Mouse (Mus musculus) C3H10T1/2 (cell line): ENCODE measurements around the gene Zfp963. TPM values are rescaled to one million over a fixed set of nuclear protein-coding genes. Genes with fewer than 3 reads are reported as not detected.

ENCODE experiments used
- polyA plus RNA-seq, 2 experiments: library from polyadenylated mRNA; unstranded; fragments of >200 nt; fragmentation: generic; extraction: Trizol; gene quantifications; one replicate each; pipeline ENCODE4 v1.2.1; 2012; ENCODE audit warnings: missing spikeins in 2 of 2

Zfp963 gene
- 1 to 10 TPM in 1 of 2 experiments, under 1 TPM in 1; 0.02 to 1.9 TPM for polyA plus RNA-seq

GRCm38 (mm10) chr8:69749544-69750454 is at the start of gene Zfp963:
Gene Zfp963, minus strand, starts transcription at chr8:69749970.

GRCm38 (mm10) chr8:69790773-69791367 is 41.1 kb upstream of the Zfp963 start, which contains the start of the genes Atp13a1 and Zfp866:
Gene Atp13a1, plus strand, starts transcription at chr8:69791163.
Gene Zfp866, minus strand, starts transcription at chr8:69791178.

GRCm38 (mm10) chr8:69774503-69775148 is 24.9 kb upstream of the Zfp963 start, which contains the start of gene Gm20422:
Gene Gm20422, minus strand, starts transcription at chr8:69774886.

GRCm38 (mm10) chr8:69710624-69711023 is 39.1 kb downstream of the Zfp963 start, which contains the start of gene Zfp869:
Gene Zfp869, minus strand, starts transcription at chr8:69710724.

Other genes with a start within 250 kb of the Zfp963 start
- not detected for gene Gm7697, start 227.0 kb downstream of the Zfp963 start, polyA plus RNA-seq
- 1 to 10 TPM in 1 of 2 experiments, under 1 TPM in 1; 0.18 to 3.5 TPM for gene Zfp868, start 124.4 kb downstream of the Zfp963 start, polyA plus RNA-seq
- gene Zfp964, start 95.5 kb downstream of the Zfp963 start, polyA plus RNA-seq, result under 1 TPM; 0.04 to 0.83 TPM
- gene Zfp869, start 39.2 kb downstream of the Zfp963 start, polyA plus RNA-seq, result 1 to 10 TPM in 1 of 2 experiments, under 1 TPM in 1; 0.20 to 4.4 TPM
- not detected for gene Gm20422, start 24.9 kb upstream of the Zfp963 start, polyA plus RNA-seq
- gene Atp13a1, start 41.2 kb upstream of the Zfp963 start, polyA plus RNA-seq, result 10 to 100 TPM; 23.6 to 31.8 TPM
- gene Zfp866, start 41.2 kb upstream of the Zfp963 start, polyA plus RNA-seq, result 1 to 10 TPM in 1 of 2 experiments, under 1 TPM in 1; 0.37 to 9.5 TPM
- 10 to 100 TPM in 1 of 2 experiments, 1 to 10 TPM in 1; 4.1 to 11.5 TPM for gene Gmip, start 58.7 kb upstream of the Zfp963 start, polyA plus RNA-seq
- gene Lpar2, start 72.5 kb upstream of the Zfp963 start, polyA plus RNA-seq, result 1 to 10 TPM; 3.0 to 3.5 TPM
- 1 to 10 TPM; 2.6 to 3.5 TPM for gene Pbx4, start 82.5 kb upstream of the Zfp963 start, polyA plus RNA-seq
- gene Cilp2, start 137.7 kb upstream of the Zfp963 start, polyA plus RNA-seq, result under 1 TPM in 1 of 2 experiments, not detected in 1; 0.07 TPM
- gene Tssk6, start 152.2 kb upstream of the Zfp963 start, polyA plus RNA-seq, result under 1 TPM; 0.13 to 0.72 TPM
- 100 to 1,000 TPM; 233 to 235 TPM for gene Ndufa13, start 152.6 kb upstream of the Zfp963 start, polyA plus RNA-seq
- gene Yjefn3, start 152.7 kb upstream of the Zfp963 start, polyA plus RNA-seq, result 10 to 100 TPM in 1 of 2 experiments, 1 to 10 TPM in 1; 8.5 to 22.4 TPM
- 10 to 100 TPM; 18.8 to 24.7 TPM for gene Gatad2a, start 246.4 kb upstream of the Zfp963 start, polyA plus RNA-seq